Mouse (Mus musculus): Measurements from ENCODE around the gene Ubxn11.

GRCm38 (mm10) chr4:134065431-134066004, 36.9 kb upstream of the Ubxn11 start:
- TF ChIP-seq CTCF (conservative IDR thresholded peaks at IDR 0.05 in 1 of 2, IDR thresholded peaks at IDR 0.05 in 1 of 2; ENCODE audit: low read depth in 2 of 2, low read length in 2 of 2) (no peak), ZKSCAN1 (IDR thresholded peaks at IDR 0.05; ENCODE audit: borderline replicate concordance, low read depth, low read length) (no peak), EP300 (IDR thresholded peaks at IDR 0.05; ENCODE audit: low read length) (no peak), NRF1 (IDR thresholded peaks at IDR 0.05; ENCODE audit: low read depth, low read length) (no peak), POLR2A (IDR thresholded peaks at IDR 0.05; ENCODE audit: low read depth, low read length) (no peak), CHD1 (IDR thresholded peaks at IDR 0.05; ENCODE audit: low read depth, low read length) (no peak), MAFK (IDR thresholded peaks at IDR 0.05; ENCODE audit: insufficient replicate concordance, low read length) (no peak), ZMIZ1 (IDR thresholded peaks at IDR 0.05; ENCODE audit: low read depth, low read length) (no peak), KAT2A (IDR thresholded peaks at IDR 0.05; ENCODE audit: insufficient replicate concordance, low read length) (no peak), USF1 (IDR thresholded peaks at IDR 0.05; ENCODE audit: low read depth, low read length) (no peak), CHD2 (IDR thresholded peaks at IDR 0.05; ENCODE audit: low read length) (no peak), USF2 (conservative IDR thresholded peaks at IDR 0.05; ENCODE audit: low read depth, low read length) (no peak), ETS1 (conservative IDR thresholded peaks at IDR 0.05; ENCODE audit: low read depth, low read length) (no peak), ZC3H11A (IDR thresholded peaks at IDR 0.05; ENCODE audit: low read depth, low read length) (no peak)

Measured in CH12.LX (cell line).